Mouse (Mus musculus): ENCODE data around the gene Megf6. TPM values are rescaled to one million over a fixed set of nuclear protein-coding genes. Genes with fewer than 3 reads are reported as not detected.

Gene Megf6
- polyA plus RNA-seq, 1 experiment from 2014 or later = 4.4 TPM

DNA sequence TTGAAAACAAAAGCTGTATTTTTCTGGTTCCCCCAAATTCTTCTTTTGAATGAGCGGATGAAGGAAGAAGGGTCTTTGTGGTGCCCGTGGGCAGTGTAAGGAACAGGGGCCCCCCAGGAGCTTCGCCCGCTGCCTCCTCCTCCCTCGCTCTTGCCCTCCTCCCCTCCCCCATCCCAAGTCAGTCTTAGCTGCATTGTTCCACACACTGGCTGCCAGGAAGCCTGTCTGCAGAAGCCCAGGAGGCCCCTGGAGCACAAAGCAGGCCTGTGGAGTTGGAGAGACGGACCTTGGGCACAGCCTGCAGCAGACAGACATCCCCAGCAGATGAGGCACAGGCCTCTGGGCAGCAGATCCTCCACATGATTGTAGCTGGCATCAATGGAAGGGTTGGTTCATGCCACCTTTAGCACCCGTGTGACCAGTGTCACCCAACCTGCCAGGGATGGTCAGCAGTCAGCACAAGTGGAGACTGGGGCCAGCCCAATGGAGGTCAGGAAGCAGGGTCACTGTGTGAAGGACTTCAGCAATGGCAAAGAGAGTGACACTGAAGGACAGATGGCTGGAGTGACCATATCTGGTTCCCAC, 27.9 kb downstream of the Megf6 start:
- 63% methylated on average over 7 of the region's 7 CpGs for WGBS
- no peak overlapping the region for H3K4me2 ChIP-seq (replicated peaks; ENCODE audit: low read depth)
- H3K36me3 ChIP-seq (ENCODE audit: control insufficient read depth, insufficient read depth) = no peaks in the 10 kb centered on the region
- H3K4me1 ChIP-seq (replicated peaks; ENCODE audit: control insufficient read depth, insufficient read depth, low read length) = no peaks in the 10 kb centered on the region
- H3K4me3 ChIP-seq (ENCODE audit: low read depth, low read length) = no peak overlapping the region
- H3K9me3 ChIP-seq (ENCODE audit: control insufficient read depth) = no peaks in the 10 kb centered on the region
- no peak overlapping the region for H3K27ac ChIP-seq (ENCODE audit: low read depth, low read length)
- no peak overlapping the region for H3K9ac ChIP-seq (ENCODE audit: low read depth, low read length)
- TF ChIP-seq CTCF (IDR thresholded peaks at IDR 0.05; ENCODE audit: low read depth) = no peak
- no peak for ATAC-seq
- H3K27me3 ChIP-seq (replicated peaks; ENCODE audit: control insufficient read depth, insufficient read depth, low read length) = no peaks in the 10 kb centered on the region

GRCm38 (mm10) chr4:154201511-154201910, 31.0 kb downstream of the Megf6 start:
- H3K4me3 ChIP-seq (ENCODE audit: low read depth, low read length) = no peak overlapping the region
- no peak overlapping the region for H3K27ac ChIP-seq (ENCODE audit: low read depth, low read length)
- 83% methylated on average over 5 of the region's 5 CpGs for WGBS
- no peaks in the 10 kb centered on the region for H3K36me3 ChIP-seq (ENCODE audit: control insufficient read depth, insufficient read depth)
- ATAC-seq = no peak
- no peaks in the 10 kb centered on the region for H3K9me3 ChIP-seq (ENCODE audit: control insufficient read depth)
- no peaks in the 10 kb centered on the region for H3K4me1 ChIP-seq (replicated peaks; ENCODE audit: control insufficient read depth, insufficient read depth, low read length)
- no peak for TF ChIP-seq CTCF (IDR thresholded peaks at IDR 0.05; ENCODE audit: low read depth)
- no peaks in the 10 kb centered on the region for H3K27me3 ChIP-seq (replicated peaks; ENCODE audit: control insufficient read depth, insufficient read depth, low read length)
- H3K9ac ChIP-seq (ENCODE audit: low read depth, low read length) = no peak overlapping the region
- H3K4me2 ChIP-seq (replicated peaks; ENCODE audit: low read depth) = no peak overlapping the region

- WGBS = 68% methylated on average over 7 of the region's 7 CpGs
- ATAC-seq = no peak
These were observed 34.0 kb downstream of the Megf6 start for GRCm38 (mm10) chr4:154204532-154204931.

DNA sequence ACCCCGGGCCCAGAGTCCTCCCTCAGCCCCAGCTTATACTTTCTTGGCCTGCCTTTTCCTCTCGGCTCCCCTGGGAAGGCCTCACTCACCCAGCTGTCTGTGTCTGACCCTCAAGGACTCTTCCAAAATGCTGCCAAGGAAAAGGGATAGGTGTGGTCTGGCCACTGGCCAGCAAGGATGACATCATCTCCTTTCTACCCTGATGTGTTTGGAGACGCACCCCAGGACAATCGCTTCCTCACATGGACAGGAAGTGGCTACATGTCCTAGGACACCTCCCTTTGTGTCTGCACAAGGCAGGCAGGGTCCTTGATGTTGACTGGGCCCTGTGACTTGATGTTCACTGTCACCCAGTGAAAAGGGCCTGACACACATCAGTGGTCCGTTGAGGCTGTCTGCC, 34.9 kb downstream of the Megf6 start:
- no peaks in the 10 kb centered on the region for H3K27me3 ChIP-seq (replicated peaks; ENCODE audit: control insufficient read depth, insufficient read depth, low read length)
- H3K4me2 ChIP-seq (replicated peaks; ENCODE audit: low read depth) = no peak overlapping the region
- H3K36me3 ChIP-seq (ENCODE audit: control insufficient read depth, insufficient read depth) = no peaks in the 10 kb centered on the region
- ATAC-seq = no peak
- TF ChIP-seq CTCF (IDR thresholded peaks at IDR 0.05; ENCODE audit: low read depth) = no peak
- no peaks in the 10 kb centered on the region for H3K9me3 ChIP-seq (ENCODE audit: control insufficient read depth)
- no peak overlapping the region for H3K9ac ChIP-seq (ENCODE audit: low read depth, low read length)
- H3K4me3 ChIP-seq (ENCODE audit: low read depth, low read length) = no peak overlapping the region
- no peaks in the 10 kb centered on the region for H3K4me1 ChIP-seq (replicated peaks; ENCODE audit: control insufficient read depth, insufficient read depth, low read length)
- 39% methylated on average over 5 of the region's 5 CpGs for WGBS
- H3K27ac ChIP-seq (ENCODE audit: low read depth, low read length) = no peak overlapping the region

More at GRCm38 (mm10) chr4:154204532-154204931, 34.0 kb downstream of the Megf6 start:
- no peaks in the 10 kb centered on the region for H3K9me3 ChIP-seq (ENCODE audit: control insufficient read depth)
- H3K9ac ChIP-seq (ENCODE audit: low read depth, low read length) = no peak overlapping the region
- TF ChIP-seq CTCF (IDR thresholded peaks at IDR 0.05; ENCODE audit: low read depth) = no peak
- H3K4me3 ChIP-seq (ENCODE audit: low read depth, low read length) = no peak overlapping the region
- no peaks in the 10 kb centered on the region for H3K36me3 ChIP-seq (ENCODE audit: control insufficient read depth, insufficient read depth)
- H3K27me3 ChIP-seq (replicated peaks; ENCODE audit: control insufficient read depth, insufficient read depth, low read length) = no peaks in the 10 kb centered on the region
- H3K27ac ChIP-seq (ENCODE audit: low read depth, low read length) = no peak overlapping the region
- no peaks in the 10 kb centered on the region for H3K4me1 ChIP-seq (replicated peaks; ENCODE audit: control insufficient read depth, insufficient read depth, low read length)
- H3K4me2 ChIP-seq (replicated peaks; ENCODE audit: low read depth) = no peak overlapping the region

GRCm38 (mm10) chr4:154207261-154207660, 36.7 kb downstream of the Megf6 start:
- H3K4me3 ChIP-seq (ENCODE audit: low read depth, low read length) = no peak overlapping the region
- WGBS = 12% methylated on average over 5 of the region's 5 CpGs

DNA sequence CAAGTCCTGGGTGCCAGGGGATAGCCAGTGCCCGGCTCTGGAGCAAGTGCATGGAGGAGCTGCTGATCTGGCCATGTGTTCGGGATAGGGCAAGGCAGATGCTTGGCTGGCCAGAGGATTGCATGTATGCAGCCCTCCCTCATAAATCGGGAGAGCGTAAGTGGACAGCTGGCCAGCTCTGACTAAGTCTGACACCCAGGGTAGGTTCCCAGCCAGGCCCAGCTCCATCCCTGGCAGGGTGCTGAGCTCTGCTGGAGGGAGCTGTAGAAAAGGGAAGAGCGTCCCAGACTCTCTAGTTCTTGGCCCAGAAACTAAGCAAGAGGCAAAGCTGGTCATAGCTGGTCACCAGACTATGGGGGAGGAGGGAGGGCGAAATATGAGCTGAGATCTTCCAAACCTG, 38.5 kb downstream of the Megf6 start:
- no peak overlapping the region for H3K4me2 ChIP-seq (replicated peaks; ENCODE audit: low read depth)
- ATAC-seq = no peak
- H3K27ac ChIP-seq (ENCODE audit: low read depth, low read length) = no peak overlapping the region

More at GRCm38 (mm10) chr4:154207261-154207660, 36.7 kb downstream of the Megf6 start:
- no peaks in the 10 kb centered on the region for H3K4me1 ChIP-seq (replicated peaks; ENCODE audit: control insufficient read depth, insufficient read depth, low read length)
- no peak overlapping the region for H3K9ac ChIP-seq (ENCODE audit: low read depth, low read length)
- H3K27me3 ChIP-seq (replicated peaks; ENCODE audit: control insufficient read depth, insufficient read depth, low read length) = no peaks in the 10 kb centered on the region
- H3K4me2 ChIP-seq (replicated peaks; ENCODE audit: low read depth) = no peak overlapping the region
- H3K27ac ChIP-seq (ENCODE audit: low read depth, low read length) = no peak overlapping the region
- no peaks in the 10 kb centered on the region for H3K36me3 ChIP-seq (ENCODE audit: control insufficient read depth, insufficient read depth)
- TF ChIP-seq CTCF (IDR thresholded peaks at IDR 0.05; ENCODE audit: low read depth) = peak; percentile 99
- no peaks in the 10 kb centered on the region for H3K9me3 ChIP-seq (ENCODE audit: control insufficient read depth)
- no peak for ATAC-seq

More for the DNA sequence above, 38.5 kb downstream of the Megf6 start:
- 70% methylated on average over 6 of the region's 6 CpGs for WGBS
- Histone ChIP-seq H3K9me3 (ENCODE audit: control insufficient read depth) (no peaks in the 10 kb centered on the region), H3K4me3 (ENCODE audit: low read depth, low read length) (no peak overlapping the region), H3K4me1 (replicated peaks; ENCODE audit: control insufficient read depth, insufficient read depth, low read length) (no peaks in the 10 kb centered on the region), H3K27me3 (replicated peaks; ENCODE audit: control insufficient read depth, insufficient read depth, low read length) (0 out of 2 replicates have a peak, but pooled peaks cover 5% of the 10 kb centered on the region), H3K36me3 (ENCODE audit: control insufficient read depth, insufficient read depth) (no peaks in the 10 kb centered on the region), H3K9ac (ENCODE audit: low read depth, low read length) (no peak overlapping the region)
- no peak for TF ChIP-seq CTCF (IDR thresholded peaks at IDR 0.05; ENCODE audit: low read depth)

Data from intestine, postnatal 0 days (tissue).